Mouse (Mus musculus) CH12.LX (cell line): ENCODE data around the gene Fbxl17. TPM values are rescaled to one million over a fixed set of nuclear protein-coding genes. Genes with fewer than 3 reads are reported as not detected.

Experiments
- DNase-seq: peaks from one replicate; pipeline ENCODE4 v3.0.0-alpha.2; 2013; ENCODE audit errors: extremely low read depth
- H3K27ac ChIP-seq: 2 replicates; pipeline ENCODE4 v1.5.1; 2012; ENCODE audit warnings: low read depth, mild to moderate bottlenecking, control low read depth, moderate library complexity; ENCODE audit not compliant: insufficient read depth
- H3K27me3 ChIP-seq: replicated peaks from 2 replicates; pipeline ENCODE3; 2012; ENCODE audit warnings: inconsistent platforms
- H3K36me3 ChIP-seq, 2 experiments: replicated peaks in 1 of 2; 2 replicates each; pipeline versions ENCODE3 to v1.6.1; 2012; ENCODE audit warnings: inconsistent platforms in 1 of 2, low read length in 1 of 2, mild to moderate bottlenecking in 1 of 2, mixed read lengths in 1 of 2, moderate library complexity in 1 of 2; ENCODE audit not compliant: control insufficient read depth in 1 of 2, insufficient read depth in 1 of 2
- H3K4me1 ChIP-seq, 2 experiments: 2 replicates each; pipeline ENCODE4 v1.6.1; 2012; ENCODE audit warnings: inconsistent platforms in 1 of 2, moderate library complexity in 1 of 2; ENCODE audit not compliant: insufficient read depth in 2 of 2, control insufficient read depth in 1 of 2
- H3K4me2 ChIP-seq: 2 replicates; pipeline ENCODE4 v1.6.1; 2012; ENCODE audit warnings: low read depth, mild to moderate bottlenecking, control low read depth; ENCODE audit not compliant: poor library complexity, insufficient read depth, severe bottlenecking
- H3K4me3 ChIP-seq, 3 experiments: fragments of 150-350 bp in 1 of 3; sonication (generic) in 1 of 3; replicated peaks in 1 of 3; 2 replicates each; pipeline versions ENCODE3 to v1.5.1; 2011 to 2012; ENCODE audit warnings: low read depth in 2 of 3, low read length in 2 of 3, mild to moderate bottlenecking in 2 of 3, moderate library complexity in 2 of 3, control low read depth in 1 of 3, improper control_type of control experiment in 1 of 3, inconsistent platforms in 1 of 3, mixed read lengths in 1 of 3; ENCODE audit not compliant: poor library complexity in 1 of 3
- H3K79me2 ChIP-seq: replicated peaks from 2 replicates; pipeline ENCODE4 v1.6.1; 2012; ENCODE audit warnings: mild to moderate bottlenecking, moderate library complexity; ENCODE audit not compliant: control insufficient read depth, poor library complexity, insufficient read depth, severe bottlenecking; ENCODE audit errors: extremely low read depth
- H3K9ac ChIP-seq: 2 replicates; pipeline ENCODE4 v1.6.1; 2012; ENCODE audit warnings: low read depth, mild to moderate bottlenecking, control low read depth, moderate library complexity; ENCODE audit not compliant: insufficient read depth
- H3K9me3 ChIP-seq: replicated peaks from 2 replicates; pipeline ENCODE3; 2012; ENCODE audit warnings: low read length, inconsistent platforms, mixed read lengths
- CHD1 ChIP-seq: IDR thresholded peaks from 2 replicates; pipeline ENCODE4 v1.6.1; 2012; ENCODE audit warnings: low read depth, low read length, improper control_type of control experiment, inconsistent platforms
- CTCF ChIP-seq, 2 experiments: IDR thresholded peaks in 1 of 2; conservative IDR thresholded peaks in 1 of 2; 2 replicates each; pipeline ENCODE4 v1.5.1; 2011 to 2012; ENCODE audit warnings: low read depth in 2 of 2, low read length in 2 of 2, improper control_type of control experiment in 1 of 2, inconsistent platforms in 1 of 2, mild to moderate bottlenecking in 1 of 2, moderate library complexity in 1 of 2
- EP300 ChIP-seq: IDR thresholded peaks from 2 replicates; pipeline ENCODE4 v1.6.1; 2011; ENCODE audit warnings: low read length, improper control_type of control experiment
- GABPA ChIP-seq: IDR thresholded peaks from 2 replicates; pipeline ENCODE4 v1.6.1; 2012; ENCODE audit warnings: low read depth, low read length, improper control_type of control experiment, inconsistent platforms; ENCODE audit not compliant: insufficient replicate concordance
- HCFC1 ChIP-seq: IDR thresholded peaks from 2 replicates; pipeline ENCODE4 v1.6.1; 2012; ENCODE audit warnings: low read depth, mild to moderate bottlenecking, inconsistent platforms, low read length, improper control_type of control experiment
- JUN ChIP-seq: IDR thresholded peaks from 2 replicates; pipeline ENCODE4 v1.6.1; 2011; ENCODE audit warnings: low read depth, mild to moderate bottlenecking, low read length, improper control_type of control experiment, moderate library complexity; ENCODE audit not compliant: insufficient read depth
- JUND ChIP-seq: conservative IDR thresholded peaks from 2 replicates; pipeline ENCODE4 v1.6.1; 2011; ENCODE audit warnings: low read depth, low read length, improper control_type of control experiment
- MAFK ChIP-seq: IDR thresholded peaks from 2 replicates; pipeline ENCODE4 v1.6.1; 2011; ENCODE audit warnings: low read length, improper control_type of control experiment; ENCODE audit not compliant: insufficient replicate concordance
- MXI1 ChIP-seq: IDR thresholded peaks from 2 replicates; pipeline ENCODE4 v1.6.1; 2011; ENCODE audit warnings: mild to moderate bottlenecking, low read depth, low read length, improper control_type of control experiment
- MYC ChIP-seq: IDR thresholded peaks from 2 replicates; pipeline ENCODE4 v1.6.1; 2011; ENCODE audit warnings: low read depth, mild to moderate bottlenecking, improper control_type of control experiment, low read length
- POLR2AphosphoS2 ChIP-seq: IDR thresholded peaks from 2 replicates; pipeline ENCODE4 v1.6.1; 2011; ENCODE audit warnings: low read depth, low read length, improper control_type of control experiment
- SMC3 ChIP-seq: IDR thresholded peaks from 2 replicates; pipeline ENCODE4 v1.6.1; 2011; ENCODE audit warnings: low read depth, low read length, improper control_type of control experiment
- TBP ChIP-seq: conservative IDR thresholded peaks from 2 replicates; pipeline ENCODE4 v1.6.1; 2011; ENCODE audit warnings: low read depth, low read length, improper control_type of control experiment
- TCF12 ChIP-seq: IDR thresholded peaks from 2 replicates; pipeline ENCODE4 v1.6.1; 2014; ENCODE audit warnings: low read depth, mild to moderate bottlenecking, inconsistent platforms, low read length, improper control_type of control experiment
- ZC3H11A ChIP-seq: IDR thresholded peaks from 2 replicates; pipeline ENCODE4 v1.6.1; 2012; ENCODE audit warnings: low read depth, mild to moderate bottlenecking, inconsistent platforms, low read length, improper control_type of control experiment
- ZKSCAN1 ChIP-seq: IDR thresholded peaks from 2 replicates; pipeline ENCODE4 v1.6.1; 2012; ENCODE audit warnings: low read depth, inconsistent platforms, low read length, improper control_type of control experiment, borderline replicate concordance
- ZMIZ1 ChIP-seq: IDR thresholded peaks from 2 replicates; pipeline ENCODE4 v1.6.1; 2012; ENCODE audit warnings: low read depth, mild to moderate bottlenecking, inconsistent platforms, low read length, improper control_type of control experiment
- ZNF384 ChIP-seq: IDR thresholded peaks from 2 replicates; pipeline ENCODE4 v1.6.1; 2012; ENCODE audit warnings: low read depth, low read length, improper control_type of control experiment, inconsistent platforms
- dilution Hi-C: fragments of 300-500 bp; cut with MboI; formaldehyde crosslinking; loops from 2 replicates; pipeline ENCODE4 v1.14.3; 2020; ENCODE audit warnings: low sequenced_read_pairs; ENCODE audit not compliant: extremely low pct_unique_long_range_greater_than_20kb, extremely low pct_ligation_motif_present
- in situ Hi-C: fragments of 300-500 bp; cut with MboI; formaldehyde crosslinking; loops from 3 replicates; pipeline ENCODE4 v1.14.3; 2019; ENCODE audit warnings: low sequenced_read_pairs, low pct_ligation_motif_present, low pct_unique_long_range_greater_than_20kb, mixed read lengths
- polyA plus RNA-seq: library from polyadenylated mRNA; unstranded; fragments of >175 nt; gene quantifications from 2 replicates; pipeline ENCODE4 v1.2.1, GENCODE M21; 2012; ENCODE audit warnings: low read depth; ENCODE audit not compliant: insufficient read length
- total RNA-seq, 2 experiments: library from RNA; depleted of rRNA; stranded (reverse); fragments of 300-350 nt in 1 of 2; fragments of >200 nt in 1 of 2; gene quantifications; 2 replicates each; pipeline ENCODE4 v1.2.3; 2012 to 2014

Gene Fbxl17
- total and polyA plus RNA-seq, 3 experiments: 4.0 to 6.9 (median 4.3) TPM

- Histone ChIP-seq H3K4me3 (no peak overlapping the region), H3K4me1 (peaks cover 5 to 9% of the 10 kb centered on the region in 2 experiments), H3K27me3 (no peaks in the 10 kb centered on the region), H3K9ac (no peak overlapping the region), H3K27ac (no peak overlapping the region), H3K36me3 (no peaks in the 10 kb centered on the region), H3K4me2 (no peak overlapping the region), H3K9me3 (peaks cover 2% of the 10 kb centered on the region), H3K79me2 (no peaks in the 10 kb centered on the region)
- dilution Hi-C loops: no loop called here
- no peak for DNase-seq
- TF ChIP-seq SMC3: no peak
- TF ChIP-seq POLR2AphosphoS2: no peak
- no peak for TF ChIP-seq MYC
- no peak for TF ChIP-seq TCF12
- TF ChIP-seq JUND: no peak
- no peak for TF ChIP-seq CTCF (conservative IDR thresholded peaks at IDR 0.05 in 1 of 2, IDR thresholded peaks at IDR 0.05 in 1 of 2; ENCODE audit: low read depth in 2 of 2, low read length in 2 of 2)
- no peak for TF ChIP-seq ZMIZ1
- in situ Hi-C loops: no loop called here
These were observed 453.4 kb downstream of the Fbxl17 start for GRCm38 (mm10) chr17:63046401-63046800.

GRCm38 (mm10) chr17:63045297-63045696 lies 454.5 kb downstream of the Fbxl17 start:
- in situ Hi-C loops (no loop called here), dilution Hi-C loops (no loop called here)
- H3K27ac ChIP-seq: no peak overlapping the region
- H3K4me1 ChIP-seq: peaks cover 5 to 9% of the 10 kb centered on the region in 2 experiments
- H3K79me2 ChIP-seq: no peaks in the 10 kb centered on the region
- H3K4me3 ChIP-seq: no peak overlapping the region
- no peak overlapping the region for H3K9ac ChIP-seq
- no peaks in the 10 kb centered on the region for H3K36me3 ChIP-seq
- peaks cover 8% of the 10 kb centered on the region for H3K9me3 ChIP-seq
- no peaks in the 10 kb centered on the region for H3K27me3 ChIP-seq
- TF ChIP-seq MXI1 (no peak), MAFK (no peak), EP300 (no peak), ZNF384 (no peak), JUN (no peak), HCFC1 (no peak), ZC3H11A (no peak), ZKSCAN1 (no peak), JUND (no peak), TCF12 (no peak), GABPA (no peak), CHD1 (no peak), TBP (no peak)
- no peak for DNase-seq
- H3K4me2 ChIP-seq: no peak overlapping the region
